Mouse (Mus musculus) heart, postnatal 0 days (tissue): ENCODE measurements around the gene Runx2.

Source experiments
- CTCF ChIP-seq: IDR thresholded peaks from 2 replicates; pipeline ENCODE4 v1.5.1; 2016; ENCODE audit warnings: antibody characterized with exemption, control low read depth, low read depth
- EP300 ChIP-seq: IDR thresholded peaks from 2 replicates; pipeline ENCODE4 v1.6.1; 2016; ENCODE audit warnings: antibody characterized with exemption, low read depth

- TF ChIP-seq CTCF (peak; percentile 40), EP300 (no peak)
Measured at GRCm38 (mm10) chr17:44743780-44744179, 70.8 kb downstream of the Runx2 start.
